Mouse (Mus musculus) midbrain, embryonic 14.5 days (tissue): ENCODE results near the gene Gm17416. TPM values are rescaled to one million over a fixed set of nuclear protein-coding genes. Genes with fewer than 3 reads are reported as not detected.

Experiments used
- ATAC-seq: fragments of 200-750 bp; cut with Nextera tagmentation; 2 replicates; pipeline ENCODE4 v1.8.0; 2017; ENCODE audit warnings: moderate number of reproducible peaks, moderate library complexity; ENCODE audit not compliant: low FRiP score, low TSS enrichment
- DNase-seq: peaks from one replicate; pipeline ENCODE4 v3.0.0-alpha.2; 2015
- H3K27ac ChIP-seq: fragments of 300-500 bp; sonication (generic); replicated peaks from 2 replicates; pipeline ENCODE4 v1.5.1; 2014; ENCODE audit warnings: mild to moderate bottlenecking, low read depth, low read length, moderate library complexity
- H3K27me3 ChIP-seq: fragments of 300-500 bp; sonication (generic); 2 replicates; pipeline ENCODE4 v1.6.1; 2014; ENCODE audit warnings: low read length, control low read depth, mixed read lengths; ENCODE audit not compliant: control insufficient read depth, insufficient read depth
- H3K36me3 ChIP-seq: fragments of 300-500 bp; sonication (generic); 2 replicates; pipeline ENCODE4 v1.6.1; 2014; ENCODE audit warnings: low read length, control low read depth; ENCODE audit not compliant: control insufficient read depth, insufficient read depth
- H3K4me1 ChIP-seq: fragments of 300-500 bp; sonication (generic); 2 replicates; pipeline ENCODE4 v1.6.1; 2014; ENCODE audit warnings: mild to moderate bottlenecking, antibody characterized with exemption, low read length, control low read depth; ENCODE audit not compliant: control insufficient read depth, insufficient read depth
- H3K4me2 ChIP-seq: fragments of 300-500 bp; sonication (generic); 2 replicates; pipeline ENCODE4 v1.6.1; 2014; ENCODE audit warnings: mild to moderate bottlenecking, low read length, moderate library complexity
- H3K4me3 ChIP-seq: fragments of 300-500 bp; sonication (generic); replicated peaks from 2 replicates; pipeline ENCODE4 v1.5.1; 2014; ENCODE audit warnings: low read depth, low read length
- H3K9ac ChIP-seq: fragments of 300-500 bp; sonication (generic); replicated peaks from 2 replicates; pipeline ENCODE4 v1.6.1; 2014; ENCODE audit warnings: mild to moderate bottlenecking, low read length, moderate library complexity
- H3K9me3 ChIP-seq: fragments of 300-500 bp; sonication (generic); 2 replicates; pipeline ENCODE4 v1.6.1; 2016; ENCODE audit warnings: low read length, control low read depth, mixed read lengths; ENCODE audit not compliant: control insufficient read depth
- WGBS: fragments of 180-500 bp; shearing (Covaris S2); extraction: QIAGEN DNeasy Blood & Tissue Kit; methylation state at CpG from one replicate; pipeline ENCODE4 v1.1.7; 2014; 5-methylcytosine and 5-hydroxymethylcytosine counted together
- polyA plus RNA-seq: library from polyadenylated mRNA; unstranded; fragments of >200 nt; fragmentation: Nextera tagmentation; extraction: Ambion mirVana; gene quantifications from 2 replicates; pipeline ENCODE4 v1.2.1, GENCODE M21; 2014

The Gm17416 gene
- polyA plus RNA-seq, 1 experiment from 2014 or later: not detected

DNA sequence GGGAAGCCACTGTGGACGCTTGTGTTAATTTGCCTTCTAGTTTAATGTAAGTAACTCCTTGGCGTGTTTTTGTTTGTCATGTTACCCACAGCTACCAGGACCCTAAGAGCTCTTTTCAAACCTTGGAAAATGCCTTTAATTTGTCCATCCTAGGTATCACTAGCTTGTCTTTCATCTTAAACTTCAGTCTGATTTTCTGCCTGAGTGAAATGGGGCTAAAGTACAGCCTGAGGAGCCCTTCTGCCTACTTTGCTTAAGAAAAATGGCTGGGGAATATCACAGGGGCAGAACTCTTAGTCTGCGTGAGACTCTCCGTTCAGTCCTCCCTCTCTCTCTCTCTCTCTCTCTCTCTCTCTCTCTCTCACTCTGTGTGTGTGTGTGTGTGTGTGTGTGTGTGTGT lies 743 bp downstream of the Gm17416 start:
- DNase-seq (no peak), ATAC-seq (no peak)
- Histone ChIP-seq H3K4me1 (no peaks in the 10 kb centered on the region), H3K4me2 (no peak overlapping the region), H3K4me3 (no peak overlapping the region), H3K36me3 (no peaks in the 10 kb centered on the region), H3K27ac (no peak overlapping the region), H3K9ac (no peak overlapping the region), H3K9me3 (no peaks in the 10 kb centered on the region), H3K27me3 (no peaks in the 10 kb centered on the region)
- WGBS: 79% methylated on average over 4 of the region's 4 CpGs

DNA sequence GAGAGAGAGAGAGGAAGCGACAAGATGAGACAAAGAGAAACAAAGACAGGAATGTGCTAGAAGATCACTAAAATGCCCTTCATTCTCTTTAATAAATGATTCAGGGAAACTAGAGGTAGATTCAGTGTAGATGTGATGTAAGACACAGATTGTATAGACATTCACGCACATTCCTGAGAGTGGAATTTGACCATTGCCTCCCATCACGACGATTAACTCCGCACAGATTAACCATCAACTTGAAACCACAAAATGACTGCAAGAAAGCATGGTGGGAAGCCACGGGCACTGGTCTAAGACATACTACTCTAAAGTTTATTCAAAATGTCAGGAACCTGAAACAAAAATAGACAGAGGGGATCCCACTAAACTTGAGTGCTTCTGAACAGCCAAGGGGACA lies 1.2 kb downstream of the Gm17416 start:
- no peak for ATAC-seq
- Histone ChIP-seq H3K9me3 (no peaks in the 10 kb centered on the region), H3K9ac (no peak overlapping the region), H3K4me1 (no peaks in the 10 kb centered on the region), H3K4me3 (no peak overlapping the region), H3K36me3 (no peaks in the 10 kb centered on the region), H3K27ac (no peak overlapping the region), H3K4me2 (no peak overlapping the region), H3K27me3 (no peaks in the 10 kb centered on the region)
- DNase-seq: no peak
- 87% methylated on average over 6 of the region's 6 CpGs for WGBS

DNA sequence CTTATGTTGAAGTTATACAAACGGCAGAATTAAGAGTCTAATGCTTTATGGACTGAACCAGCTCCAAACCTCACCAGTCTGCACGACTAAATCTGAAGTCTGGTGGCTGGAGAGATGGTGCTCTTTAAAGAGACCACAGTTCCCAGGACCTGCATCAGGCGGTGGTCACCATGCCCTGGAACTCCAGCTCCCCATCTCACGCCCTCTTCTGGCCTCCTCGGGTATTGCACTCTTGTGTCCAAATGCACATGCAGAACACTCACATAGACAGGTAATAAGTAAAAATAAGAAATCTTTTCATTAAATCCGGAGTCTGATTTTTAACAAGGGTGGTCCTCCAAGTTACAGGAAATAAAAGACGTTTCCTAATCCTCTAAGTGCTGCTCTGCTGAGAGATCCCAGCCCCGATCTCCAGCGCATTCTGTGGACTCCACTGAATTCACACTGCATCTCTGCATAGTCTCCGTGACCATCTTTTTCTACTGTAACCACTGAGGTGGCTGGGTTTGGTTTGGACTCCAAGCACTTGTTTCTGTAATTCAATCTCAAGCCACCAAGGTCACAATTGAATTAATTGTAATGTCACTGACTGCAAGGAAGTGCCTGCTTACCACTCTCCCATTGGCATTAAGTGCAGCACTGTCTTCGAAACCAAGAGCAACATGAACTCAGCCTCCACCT lies 3.1 kb downstream of the Gm17416 start, which contains the start of gene Defb21:
Gene Defb21 (plus strand): TSS at position 631 of the 681 bp plus-strand sequence.
- no peaks in the 10 kb centered on the region for H3K27me3 ChIP-seq
- DNase-seq: no peak
- no peaks in the 10 kb centered on the region for H3K36me3 ChIP-seq
- H3K4me1 ChIP-seq: no peaks in the 10 kb centered on the region
- no peaks in the 10 kb centered on the region for H3K9me3 ChIP-seq
- no peak for ATAC-seq
- 64% methylated on average over 11 of the region's 11 CpGs for WGBS
- H3K9ac ChIP-seq: no peak within 1 kb of the TSS
- no peak within 1 kb of the TSS for H3K4me3 ChIP-seq
- no peak within 1 kb of the TSS for H3K4me2 ChIP-seq
- H3K27ac ChIP-seq: no peak within 1 kb of the TSS

DNA sequence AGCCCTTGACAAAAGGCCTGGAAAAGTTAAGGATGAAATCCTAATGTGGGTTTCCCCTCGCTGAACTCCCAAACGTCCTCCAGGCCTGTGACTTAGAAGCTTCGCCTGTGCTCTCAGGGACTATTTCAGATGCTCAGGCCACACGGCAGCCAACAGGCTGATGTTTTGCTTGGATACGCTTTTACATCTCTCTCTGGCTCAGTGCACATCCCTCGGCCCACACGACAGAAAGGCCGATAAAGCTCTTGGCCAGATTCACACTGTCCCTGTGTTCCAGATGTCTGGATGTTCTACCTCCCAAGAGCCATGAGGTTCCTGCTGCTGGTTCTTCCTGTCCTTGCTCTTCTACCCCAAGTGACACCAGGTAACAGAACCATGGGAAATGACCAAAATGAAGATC lies 4.3 kb downstream of the Gm17416 start:
- Histone ChIP-seq H3K36me3 (no peaks in the 10 kb centered on the region), H3K4me3 (no peak overlapping the region), H3K27me3 (no peaks in the 10 kb centered on the region), H3K4me2 (no peak overlapping the region), H3K4me1 (no peaks in the 10 kb centered on the region), H3K9ac (no peak overlapping the region), H3K27ac (no peak overlapping the region), H3K9me3 (no peaks in the 10 kb centered on the region)
- DNase-seq: no peak
- ATAC-seq: no peak
- 90% methylated on average over 8 of the region's 8 CpGs for WGBS

DNA sequence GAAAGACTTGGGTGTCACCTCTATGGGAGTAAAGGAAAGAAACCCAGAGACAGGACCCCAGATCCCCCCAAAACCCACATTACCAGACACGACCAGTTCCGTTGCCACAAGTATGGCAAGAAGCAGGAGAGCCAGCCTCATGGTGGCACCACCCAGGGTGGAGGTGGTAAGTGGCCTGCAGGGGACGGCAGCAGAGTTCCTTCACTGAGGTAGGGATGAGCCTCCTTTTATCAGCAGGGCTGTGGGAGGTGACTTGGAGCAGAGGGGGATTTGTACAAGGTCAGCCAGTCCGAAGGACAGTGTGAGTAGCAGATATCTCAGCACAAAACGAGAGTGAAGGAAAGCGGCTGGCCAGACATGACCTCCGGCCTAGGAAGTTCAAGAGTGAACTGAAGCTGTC lies 11.0 kb downstream of the Gm17416 start, which contains the start of gene Defb19:
Gene Defb19 (minus strand): TSS at position 206 of the 400 bp plus-strand sequence.
- ATAC-seq (no peak), DNase-seq (no peak)
- H3K4me2 ChIP-seq: no peak within 1 kb of the TSS
- H3K9ac ChIP-seq: no peak within 1 kb of the TSS
- 72% methylated on average over 7 of the region's 7 CpGs for WGBS
- no peaks in the 10 kb centered on the region for H3K9me3 ChIP-seq
- H3K27ac ChIP-seq: no peak within 1 kb of the TSS
- H3K27me3 ChIP-seq: no peaks in the 10 kb centered on the region
- H3K4me1 ChIP-seq: no peaks in the 10 kb centered on the region
- H3K4me3 ChIP-seq: no peak within 1 kb of the TSS
- no peaks in the 10 kb centered on the region for H3K36me3 ChIP-seq

DNA sequence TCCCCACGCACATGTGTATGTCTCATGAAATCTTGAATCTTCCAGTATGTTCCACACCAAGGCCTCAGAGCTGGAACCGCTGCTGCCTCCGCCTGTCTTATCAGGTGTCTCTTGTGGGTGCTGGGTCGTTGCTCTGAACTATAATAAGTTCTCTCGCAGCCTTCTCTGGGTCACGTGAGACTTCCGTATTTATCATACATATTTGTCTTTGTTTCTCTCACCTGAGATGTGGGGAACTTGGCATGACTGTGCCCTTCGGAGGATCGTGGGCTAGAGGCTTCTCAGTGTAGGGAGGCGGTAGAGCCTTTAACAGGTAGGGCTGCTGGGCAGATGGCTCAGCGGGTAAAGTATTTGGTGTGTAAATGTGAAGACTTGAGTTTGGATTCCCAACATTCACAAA lies 11.5 kb downstream of the Gm17416 start:
- Histone ChIP-seq H3K4me3 (no peak overlapping the region), H3K27me3 (no peaks in the 10 kb centered on the region), H3K9me3 (no peaks in the 10 kb centered on the region), H3K9ac (no peak overlapping the region), H3K36me3 (no peaks in the 10 kb centered on the region), H3K27ac (no peak overlapping the region), H3K4me1 (no peaks in the 10 kb centered on the region), H3K4me2 (no peak overlapping the region)
- no peak for DNase-seq
- no peak for ATAC-seq
- 94% methylated on average over 11 of the region's 11 CpGs for WGBS

DNA sequence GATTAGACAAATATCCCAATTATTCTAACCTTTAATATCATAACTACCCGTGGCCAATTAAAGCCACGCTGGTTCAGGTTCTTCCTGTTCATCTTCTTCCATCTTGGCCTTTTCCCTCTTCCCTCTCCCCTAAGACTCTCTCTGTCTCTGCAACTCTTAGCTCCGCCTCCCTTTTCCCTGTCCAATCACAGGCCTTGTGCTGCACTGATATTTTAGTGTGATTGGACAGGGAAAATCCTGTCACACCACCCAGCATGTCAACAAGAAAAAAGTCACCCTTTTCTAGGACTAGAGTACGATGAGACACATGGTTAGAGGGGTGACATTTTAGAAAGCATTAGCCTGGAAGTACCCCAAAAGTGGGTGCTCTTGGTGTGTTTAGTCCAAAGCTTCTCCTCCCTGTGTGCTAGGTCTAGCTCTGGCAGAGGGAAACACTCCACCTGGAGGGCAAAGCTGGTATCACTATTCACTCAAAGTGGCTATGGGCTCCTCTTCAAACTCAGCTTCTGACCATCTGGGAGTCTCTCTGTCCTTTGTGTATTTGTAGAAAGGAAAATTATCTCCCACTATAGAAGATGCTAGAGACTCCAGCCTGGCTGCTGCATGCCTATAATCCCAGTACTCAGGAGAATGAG lies 17.9 kb downstream of the Gm17416 start:
- WGBS: 73% methylated on average over 4 of the region's 4 CpGs
- no peak for ATAC-seq
- no peak overlapping the region for H3K4me2 ChIP-seq
- DNase-seq: no peak
- H3K36me3 ChIP-seq: no peaks in the 10 kb centered on the region
- no peaks in the 10 kb centered on the region for H3K4me1 ChIP-seq
- H3K4me3 ChIP-seq: no peak overlapping the region
- H3K27me3 ChIP-seq: no peaks in the 10 kb centered on the region
- H3K9ac ChIP-seq: no peak overlapping the region
- no peaks in the 10 kb centered on the region for H3K9me3 ChIP-seq
- no peak overlapping the region for H3K27ac ChIP-seq

DNA sequence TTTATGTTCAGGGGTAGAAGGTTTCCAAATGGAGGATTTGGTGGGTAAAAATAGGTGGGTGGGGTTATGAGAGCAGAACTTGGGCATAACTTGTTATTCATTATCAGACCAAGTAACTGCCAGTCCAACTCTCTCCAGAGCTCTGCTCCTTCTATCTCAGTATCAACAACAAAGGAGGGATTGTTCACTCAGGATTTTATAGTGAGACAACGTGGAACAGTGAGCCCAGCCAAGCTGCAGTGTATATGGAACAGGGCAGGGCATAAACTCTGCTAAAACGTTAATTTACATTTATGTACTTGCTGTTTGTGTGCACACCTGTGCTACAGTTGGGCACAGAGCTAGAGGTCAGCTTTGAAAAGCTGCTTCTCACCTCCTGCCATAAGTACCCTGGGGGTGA lies 19.3 kb downstream of the Gm17416 start:
- no peaks in the 10 kb centered on the region for H3K9me3 ChIP-seq
- H3K36me3 ChIP-seq: no peaks in the 10 kb centered on the region
- H3K9ac ChIP-seq: no peak overlapping the region
- H3K4me3 ChIP-seq: no peak overlapping the region
- H3K4me1 ChIP-seq: no peaks in the 10 kb centered on the region
- no peak overlapping the region for H3K27ac ChIP-seq
- WGBS: 54% methylated on average over 2 of the region's 2 CpGs
- H3K4me2 ChIP-seq: no peak overlapping the region
- ATAC-seq: no peak
- DNase-seq: no peak
- no peaks in the 10 kb centered on the region for H3K27me3 ChIP-seq

DNA sequence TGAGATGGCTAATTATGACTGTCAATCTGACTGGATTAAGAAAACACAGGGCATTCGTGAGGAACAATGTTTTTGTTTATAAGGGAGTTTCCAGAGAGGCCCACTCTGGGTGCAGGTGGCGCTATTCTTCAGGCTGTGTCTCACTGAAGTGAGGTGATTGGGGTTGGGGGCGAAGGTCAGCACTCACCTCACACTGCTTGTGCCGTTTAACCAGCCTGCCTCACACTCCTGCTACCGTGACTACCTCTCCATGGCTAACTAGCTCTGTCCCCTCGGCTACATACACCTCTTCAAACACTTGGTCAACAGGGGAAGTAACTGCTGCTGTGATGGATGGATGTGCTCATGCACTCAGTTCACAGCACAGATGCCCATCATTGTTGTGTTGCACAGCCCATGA lies 19.9 kb downstream of the Gm17416 start:
- ATAC-seq (no peak), DNase-seq (no peak)
- Histone ChIP-seq H3K27me3 (no peaks in the 10 kb centered on the region), H3K9me3 (no peaks in the 10 kb centered on the region), H3K9ac (no peak overlapping the region), H3K27ac (no peak overlapping the region), H3K36me3 (no peaks in the 10 kb centered on the region), H3K4me2 (no peak overlapping the region), H3K4me1 (no peaks in the 10 kb centered on the region), H3K4me3 (no peak overlapping the region)
- 51% methylated on average over 6 of the region's 6 CpGs for WGBS
